Mouse (Mus musculus) hindbrain, embryonic 12.5 days (tissue): ENCODE measurements around the gene Dcaf6. TPM values are rescaled to one million over a fixed set of nuclear protein-coding genes. Genes with fewer than 3 reads are reported as not detected.
"Not testable (repeated sequence)": the region's sequence is repeated elsewhere in the genome, so short reads cannot be mapped to it uniquely, and the experiment has no call there.

ENCODE experiments used
- ATAC-seq: fragments of 200-750 bp; cut with Nextera tagmentation; 2 replicates; pipeline ENCODE4 v1.8.0; 2017; ENCODE audit warnings: moderate TSS enrichment; ENCODE audit not compliant: low FRiP score
- H3K27ac ChIP-seq: fragments of 300-500 bp; sonication (generic); 2 replicates; pipeline ENCODE4 v1.5.1; 2016; ENCODE audit warnings: mild to moderate bottlenecking
- H3K27me3 ChIP-seq: fragments of 300-500 bp; sonication (generic); 2 replicates; pipeline ENCODE4 v1.6.1; 2016; ENCODE audit warnings: mild to moderate bottlenecking
- H3K36me3 ChIP-seq: fragments of 300-500 bp; sonication (generic); 2 replicates; pipeline ENCODE4 v1.6.1; 2016; ENCODE audit warnings: mild to moderate bottlenecking
- H3K4me1 ChIP-seq: fragments of 300-500 bp; sonication (generic); 2 replicates; pipeline ENCODE4 v1.6.1; 2016
- H3K4me2 ChIP-seq: fragments of 300-500 bp; sonication (generic); replicated peaks from 2 replicates; pipeline ENCODE4 v1.6.1; 2016; ENCODE audit warnings: mild to moderate bottlenecking
- H3K4me3 ChIP-seq: fragments of 300-500 bp; sonication (generic); 2 replicates; pipeline ENCODE4 v1.5.1; 2016; ENCODE audit warnings: mild to moderate bottlenecking
- H3K9ac ChIP-seq: fragments of 300-500 bp; sonication (generic); 2 replicates; pipeline ENCODE4 v1.6.1; 2016; ENCODE audit warnings: mild to moderate bottlenecking, moderate library complexity
- H3K9me3 ChIP-seq: fragments of 300-500 bp; sonication (generic); replicated peaks from 2 replicates; pipeline ENCODE4 v1.6.1; 2016; ENCODE audit warnings: mild to moderate bottlenecking
- WGBS: fragments of 180-500 bp; shearing (Covaris S2); methylation state at CpG from one replicate; pipeline ENCODE4 v1.1.7; 2016; 5-methylcytosine and 5-hydroxymethylcytosine counted together
- polyA plus RNA-seq: library from polyadenylated mRNA; unstranded; fragments of >200 nt; fragmentation: Nextera tagmentation; extraction: Ambion mirVana; gene quantifications from 2 replicates; pipeline ENCODE4 v1.2.1, GENCODE M21; 2016

Gene Dcaf6
- polyA plus RNA-seq, 1 experiment from 2014 or later, result 12.9 TPM

- Histone ChIP-seq H3K9me3 (no peaks in the 10 kb centered on the region), H3K9ac (no peak overlapping the region), H3K36me3 (peaks cover 9% of the 10 kb centered on the region; the same call in 1 of the 2 replicates), H3K4me2 (no peak overlapping the region), H3K4me1 (no peaks in the 10 kb centered on the region), H3K27ac (no peak overlapping the region), H3K27me3 (no peaks in the 10 kb centered on the region), H3K4me3 (no peak overlapping the region)
- 84% methylated on average over 3 of the region's 3 CpGs for WGBS
- no peak for ATAC-seq
Observed at GRCm38 (mm10) chr1:165332797-165333196, 127.5 kb downstream of the Dcaf6 start.

- Histone ChIP-seq H3K9me3 (no peaks in the 10 kb centered on the region), H3K4me2 (no peak overlapping the region), H3K4me3 (no peak overlapping the region), H3K36me3 (0 out of 2 replicates have a peak, but pooled peaks cover 7% of the 10 kb centered on the region), H3K9ac (no peak overlapping the region), H3K27me3 (no peaks in the 10 kb centered on the region), H3K27ac (no peak overlapping the region), H3K4me1 (no peaks in the 10 kb centered on the region)
- no peak for ATAC-seq
Observed at GRCm38 (mm10) chr1:165330859-165331258, 129.4 kb downstream of the Dcaf6 start.

GRCm38 (mm10) chr1:165328384-165329289, 131.6 kb downstream of the Dcaf6 start:
- not testable (repeated sequence) for ATAC-seq, H3K27me3 ChIP-seq, H3K9me3 ChIP-seq, H3K4me1 ChIP-seq, H3K4me3 ChIP-seq, H3K27ac ChIP-seq, H3K4me2 ChIP-seq, H3K9ac ChIP-seq
- 91% methylated on average over 17 of the region's 17 CpGs for WGBS
- peaks cover 18% of the 10 kb centered on the region for H3K36me3 ChIP-seq

GRCm38 (mm10) chr1:165327831-165328230, 132.4 kb downstream of the Dcaf6 start:
- 84% methylated on average over 5 of the region's 5 CpGs for WGBS

GRCm38 (mm10) chr1:165327370-165327769, 132.9 kb downstream of the Dcaf6 start:
- no peak overlapping the region for H3K9ac ChIP-seq
- ATAC-seq, result no peak
- H3K36me3 ChIP-seq, result peaks cover 29% of the 10 kb centered on the region
- H3K27me3 ChIP-seq, result no peaks in the 10 kb centered on the region
- 72% methylated on average over 2 of the region's 2 CpGs for WGBS
- H3K4me1 ChIP-seq, result no peaks in the 10 kb centered on the region
- H3K9me3 ChIP-seq, result no peaks in the 10 kb centered on the region
- no peak overlapping the region for H3K27ac ChIP-seq
- no peak overlapping the region for H3K4me3 ChIP-seq
- H3K4me2 ChIP-seq, result no peak overlapping the region

More at GRCm38 (mm10) chr1:165327831-165328230, 132.4 kb downstream of the Dcaf6 start:
- H3K9ac ChIP-seq, result no peak overlapping the region
- H3K27me3 ChIP-seq, result no peaks in the 10 kb centered on the region
- H3K27ac ChIP-seq, result no peak overlapping the region
- H3K36me3 ChIP-seq, result peaks cover 24% of the 10 kb centered on the region
- no peak overlapping the region for H3K4me3 ChIP-seq
- no peak for ATAC-seq
- H3K4me1 ChIP-seq, result no peaks in the 10 kb centered on the region
- H3K4me2 ChIP-seq, result no peak overlapping the region
- H3K9me3 ChIP-seq, result no peaks in the 10 kb centered on the region

GRCm38 (mm10) chr1:165322934-165323333, 137.3 kb downstream of the Dcaf6 start:
- peaks cover 55% of the 10 kb centered on the region for H3K36me3 ChIP-seq
- no peak for ATAC-seq
- 88% methylated on average over 7 of the region's 7 CpGs for WGBS

GRCm38 (mm10) chr1:165321891-165322290, 138.4 kb downstream of the Dcaf6 start:
- no peaks in the 10 kb centered on the region for H3K4me1 ChIP-seq
- no peaks in the 10 kb centered on the region for H3K9me3 ChIP-seq
- H3K36me3 ChIP-seq, result peaks cover 64% of the 10 kb centered on the region
- no peak overlapping the region for H3K4me3 ChIP-seq
- H3K9ac ChIP-seq, result no peak overlapping the region
- no peak overlapping the region for H3K4me2 ChIP-seq
- H3K27me3 ChIP-seq, result no peaks in the 10 kb centered on the region
- WGBS, result 93% methylated on average over 7 of the region's 7 CpGs
- no peak overlapping the region for H3K27ac ChIP-seq
- no peak for ATAC-seq

More at GRCm38 (mm10) chr1:165322934-165323333, 137.3 kb downstream of the Dcaf6 start:
- Histone ChIP-seq H3K9ac (no peak overlapping the region), H3K4me1 (no peaks in the 10 kb centered on the region), H3K4me3 (no peak overlapping the region), H3K4me2 (no peak overlapping the region), H3K9me3 (no peaks in the 10 kb centered on the region), H3K27me3 (no peaks in the 10 kb centered on the region), H3K27ac (no peak overlapping the region)

GRCm38 (mm10) chr1:165321393-165321861, 138.8 kb downstream of the Dcaf6 start:
- H3K4me2 ChIP-seq, result no peak overlapping the region
- 89% methylated on average over 13 of the region's 13 CpGs for WGBS
- no peak overlapping the region for H3K27ac ChIP-seq
- no peaks in the 10 kb centered on the region for H3K27me3 ChIP-seq
- H3K4me3 ChIP-seq, result no peak overlapping the region
- no peak overlapping the region for H3K9ac ChIP-seq
- H3K9me3 ChIP-seq, result no peaks in the 10 kb centered on the region
- peaks cover 66% of the 10 kb centered on the region for H3K36me3 ChIP-seq
- no peak for ATAC-seq
- H3K4me1 ChIP-seq, result no peaks in the 10 kb centered on the region

GRCm38 (mm10) chr1:165320141-165320934, 139.9 kb downstream of the Dcaf6 start:
- peak; percentile 74 for ATAC-seq
- 43% methylated on average over 10 of the region's 10 CpGs for WGBS
- Histone ChIP-seq H3K27me3 (no peaks in the 10 kb centered on the region), H3K4me2 (no peak overlapping the region), H3K4me1 (no peaks in the 10 kb centered on the region), H3K9me3 (no peaks in the 10 kb centered on the region), H3K4me3 (no peak overlapping the region), H3K36me3 (peaks cover 61% of the 10 kb centered on the region), H3K27ac (no peak overlapping the region), H3K9ac (no peak overlapping the region)

GRCm38 (mm10) chr1:165316361-165316760, 143.9 kb downstream of the Dcaf6 start:
- H3K27ac ChIP-seq, result no peak overlapping the region

GRCm38 (mm10) chr1:165308180-165308579, 152.1 kb downstream of the Dcaf6 start:
- Histone ChIP-seq H3K4me3 (no peak overlapping the region), H3K27me3 (no peaks in the 10 kb centered on the region), H3K27ac (no peak overlapping the region), H3K4me1 (no peaks in the 10 kb centered on the region), H3K36me3 (peaks cover 60% of the 10 kb centered on the region), H3K4me2 (no peak overlapping the region), H3K9me3 (no peaks in the 10 kb centered on the region), H3K9ac (no peak overlapping the region)
- 82% methylated on average over 11 of the region's 11 CpGs for WGBS
- no peak for ATAC-seq

More at GRCm38 (mm10) chr1:165316361-165316760, 143.9 kb downstream of the Dcaf6 start:
- no peak for ATAC-seq
- Histone ChIP-seq H3K27me3 (no peaks in the 10 kb centered on the region), H3K4me2 (no peak overlapping the region), H3K36me3 (peaks cover 56% of the 10 kb centered on the region), H3K4me3 (no peak overlapping the region), H3K9me3 (no peaks in the 10 kb centered on the region), H3K9ac (no peak overlapping the region), H3K4me1 (no peaks in the 10 kb centered on the region)
- 39% methylated on average over 11 of the region's 11 CpGs for WGBS

GRCm38 (mm10) chr1:165304341-165304740, 155.9 kb downstream of the Dcaf6 start:
- Histone ChIP-seq H3K9me3 (no peaks in the 10 kb centered on the region), H3K27me3 (no peaks in the 10 kb centered on the region), H3K4me1 (peaks cover 5% of the 10 kb centered on the region; the same call in 1 of the 2 replicates), H3K4me3 (no peak overlapping the region), H3K36me3 (peaks cover 27% of the 10 kb centered on the region), H3K9ac (no peak overlapping the region), H3K4me2 (no peak overlapping the region), H3K27ac (no peak overlapping the region)
- 95% methylated on average over 7 of the region's 7 CpGs for WGBS
- ATAC-seq, result no peak
